Mouse (Mus musculus) spleen, postnatal 0 days (tissue): Measurements from ENCODE around the gene Hist1h1e. TPM values are rescaled to one million over a fixed set of nuclear protein-coding genes. Genes with fewer than 3 reads are reported as not detected.

Experiments
- polyA plus RNA-seq: library from polyadenylated mRNA; unstranded; fragments of >200 nt; fragmentation: Nextera tagmentation; extraction: Ambion mirVana; gene quantifications from 2 replicates; pipeline ENCODE4 v1.2.1, GENCODE M21; 2015

The Hist1h1e gene
- polyA plus RNA-seq: 31.4 and 33.9 TPM in 2 replicates

DNA sequence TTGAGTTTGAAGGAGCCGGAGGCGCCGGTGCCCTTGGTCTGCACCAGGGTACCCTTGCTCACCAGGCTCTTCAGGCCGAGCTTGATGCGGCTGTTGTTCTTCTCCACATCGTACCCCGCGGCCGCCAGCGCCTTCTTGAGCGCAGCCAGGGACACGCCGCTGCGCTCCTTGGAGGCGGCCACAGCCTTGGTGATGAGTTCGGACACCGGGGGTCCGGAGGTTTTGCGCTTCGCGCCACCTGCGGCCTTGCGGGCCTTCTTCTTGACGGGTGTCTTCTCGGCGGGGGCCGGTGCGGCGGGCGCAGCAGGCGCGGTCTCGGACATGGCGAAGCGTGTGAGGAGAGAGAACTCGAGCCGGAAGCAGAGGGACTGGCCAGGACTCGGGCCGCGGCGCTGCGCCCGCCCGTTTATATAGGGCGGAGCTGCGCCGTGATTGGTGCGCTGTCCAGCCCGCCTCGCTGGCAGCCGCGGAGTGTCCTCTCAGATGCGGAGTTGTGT is at the start of gene Hist1h1e:
Gene Hist1h1e (minus strand): TSS at position 384 of the 497 bp plus-strand sequence.

DNA sequence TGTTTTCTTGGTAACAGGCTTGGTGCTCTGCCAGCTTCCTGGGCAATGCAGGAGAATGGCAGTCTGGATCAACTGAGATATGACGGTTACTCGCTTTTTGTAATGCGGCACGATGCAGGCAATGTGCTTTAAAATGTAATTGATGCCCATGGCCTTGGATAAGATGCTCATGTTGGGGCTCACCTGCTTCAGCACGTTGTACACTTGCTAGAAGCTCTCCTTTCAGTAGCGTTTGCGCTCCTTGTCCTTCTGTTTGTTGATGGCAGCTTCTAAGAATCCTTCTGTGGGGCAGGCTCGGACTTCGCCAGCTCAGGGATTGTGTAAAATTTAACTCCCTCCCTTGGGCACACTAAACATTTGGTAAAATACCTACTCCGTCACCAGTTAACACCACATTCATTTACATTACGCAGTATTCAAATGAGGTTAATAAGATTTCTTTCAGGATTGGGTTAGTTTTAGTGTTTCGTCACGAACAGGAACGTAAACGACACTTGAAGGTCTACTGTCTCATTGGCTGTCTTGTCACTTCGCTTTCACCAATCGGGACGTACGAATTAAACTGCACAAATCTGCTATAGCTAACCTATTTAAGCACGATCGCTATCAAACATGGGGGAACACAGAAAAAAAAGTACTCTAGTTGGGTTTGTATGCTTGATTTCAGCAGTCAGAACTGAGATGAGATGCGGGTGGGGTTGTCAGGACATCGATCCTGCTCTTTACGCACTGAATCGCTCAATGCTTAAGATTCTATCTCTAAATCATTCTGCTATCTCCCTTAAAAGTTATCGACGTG is 1.4 kb downstream of the Hist1h1e start, which contains the start of gene Hist1h2be:
Gene Hist1h2be (minus strand): TSS at position 392 of the 799 bp plus-strand sequence.

DNA sequence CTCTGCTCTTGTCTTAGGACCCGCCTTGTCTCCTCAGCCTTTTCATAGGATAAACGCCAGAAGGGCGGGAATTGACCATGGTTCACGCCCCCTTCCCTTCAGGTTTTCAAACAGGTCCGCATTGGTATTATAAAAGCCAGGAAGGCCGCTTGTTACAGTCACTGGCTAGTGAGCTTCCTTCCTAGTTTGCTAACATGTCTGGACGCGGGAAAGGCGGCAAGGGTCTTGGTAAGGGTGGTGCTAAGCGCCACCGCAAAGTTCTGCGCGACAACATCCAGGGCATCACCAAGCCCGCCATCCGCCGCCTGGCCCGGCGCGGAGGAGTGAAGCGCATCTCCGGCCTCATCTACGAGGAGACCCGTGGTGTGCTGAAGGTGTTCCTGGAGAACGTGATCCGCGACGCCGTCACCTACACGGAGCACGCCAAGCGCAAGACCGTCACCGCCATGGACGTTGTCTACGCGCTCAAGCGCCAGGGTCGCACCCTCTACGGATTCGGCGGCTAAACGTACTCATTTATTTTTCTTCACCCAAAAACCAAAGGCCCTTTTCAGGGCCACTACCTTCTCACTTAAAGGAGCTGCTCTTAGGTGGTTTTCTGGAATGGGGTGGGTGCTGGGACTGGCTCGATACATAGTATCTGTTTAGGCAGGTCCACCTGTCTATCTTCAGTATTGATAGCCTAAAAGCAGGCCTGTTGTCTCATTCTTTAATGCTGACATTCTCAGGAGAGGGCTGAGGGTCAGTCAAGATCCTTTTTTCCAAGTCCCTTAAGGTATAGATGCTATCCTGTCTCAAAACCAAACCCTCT is 40.7 kb downstream of the Hist1h1e start, which contains the start of gene Hist1h4d:
Gene Hist1h4d (plus strand): TSS at position 191 of the 811 bp plus-strand sequence.

DNA sequence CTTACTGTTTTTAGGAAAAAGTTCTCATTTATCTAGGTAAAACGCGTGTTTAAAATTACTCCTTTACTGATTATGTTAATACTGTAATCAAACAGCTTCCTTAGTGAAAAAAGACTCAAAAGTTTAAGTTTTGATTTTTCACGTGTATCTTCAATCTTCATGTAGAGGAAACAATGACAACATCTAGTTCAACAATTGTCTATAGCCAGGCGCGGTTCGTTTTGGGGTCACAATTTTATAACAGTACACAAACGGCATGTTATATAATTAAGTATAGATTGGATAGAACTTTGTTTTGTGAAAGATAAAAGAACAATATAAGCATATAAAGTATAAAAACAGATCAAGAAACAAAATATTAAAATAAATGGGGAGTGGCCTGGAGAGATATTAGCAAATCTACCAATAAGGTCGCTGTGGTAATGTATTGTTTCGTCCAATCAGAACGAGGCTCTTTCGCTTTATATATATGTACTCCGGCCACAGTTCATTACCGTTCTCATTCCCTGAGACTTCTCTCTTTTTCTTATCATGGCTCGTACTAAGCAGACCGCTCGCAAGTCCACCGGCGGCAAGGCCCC is 47.0 kb downstream of the Hist1h1e start, which contains the start of gene Hist1h3d:
Gene Hist1h3d (plus strand): TSS at position 493 of the 581 bp plus-strand sequence.

DNA sequence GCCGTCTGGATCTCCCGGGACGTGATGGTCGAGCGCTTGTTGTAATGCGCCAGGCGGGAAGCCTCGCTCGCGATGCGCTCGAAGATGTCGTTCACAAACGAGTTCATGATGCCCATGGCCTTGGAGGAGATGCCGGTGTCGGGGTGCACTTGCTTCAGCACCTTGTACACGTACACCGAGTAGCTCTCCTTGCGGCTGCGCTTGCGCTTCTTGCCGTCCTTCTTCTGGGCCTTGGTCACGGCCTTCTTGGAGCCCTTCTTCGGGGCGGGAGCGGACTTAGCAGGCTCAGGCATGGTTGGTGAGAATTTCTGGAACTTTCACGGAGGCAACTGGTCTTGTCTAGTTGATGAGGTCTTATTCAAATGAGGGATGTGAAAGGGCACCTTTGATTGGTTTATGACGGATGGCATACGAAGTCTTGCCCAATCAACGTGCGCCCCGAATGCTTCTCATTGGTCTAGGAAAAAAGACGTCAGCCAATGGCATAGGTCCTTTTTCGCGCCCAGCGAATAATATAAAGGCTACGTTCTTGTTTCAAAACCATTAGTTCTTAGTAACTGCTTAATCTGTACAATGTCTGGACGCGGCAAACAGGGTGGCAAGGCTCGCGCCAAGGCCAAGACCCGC is 48.3 kb downstream of the Hist1h1e start, which contains the start of the genes Hist1h2bf and Hist1h2ad:
Gene Hist1h2bf (minus strand): TSS at position 299 of the 627 bp plus-strand sequence.
Gene Hist1h2ad (plus strand): TSS at position 484 of the 627 bp plus-strand sequence.

DNA sequence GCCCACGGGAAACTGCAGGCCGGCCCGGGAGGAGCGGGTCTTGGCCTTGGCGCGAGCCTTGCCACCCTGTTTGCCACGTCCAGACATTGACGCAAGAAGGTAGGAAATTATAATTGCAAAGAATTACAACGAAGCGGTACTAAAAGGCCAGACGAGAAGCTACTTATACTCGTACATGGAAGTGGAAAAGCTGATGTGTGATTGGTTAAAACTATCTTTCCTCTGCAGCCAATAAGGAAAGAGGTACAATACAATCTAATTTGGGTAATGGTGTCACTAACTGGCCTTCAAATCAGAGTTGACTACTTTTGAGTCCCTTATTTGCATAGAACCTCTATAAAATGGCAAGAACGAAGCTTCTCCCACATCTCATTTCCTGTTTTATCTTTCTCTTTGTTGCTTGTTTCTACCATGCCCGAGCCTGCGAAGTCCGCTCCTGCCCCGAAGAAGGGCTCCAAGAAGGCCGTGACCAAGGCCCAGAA is 51.3 kb downstream of the Hist1h1e start, which contains the start of the genes Hist1h2ae and Hist1h2bg:
Gene Hist1h2ae (minus strand): TSS at position 199 of the 482 bp plus-strand sequence.
Gene Hist1h2bg (plus strand): TSS at position 375 of the 482 bp plus-strand sequence.

Other genes starting within 250 kb of the Hist1h1e start
- gene Abt1, start 198.7 kb downstream of the Hist1h1e start, polyA plus RNA-seq: 6.4 and 6.9 TPM in 2 replicates
- gene Btn1a1, start 156.7 kb downstream of the Hist1h1e start, polyA plus RNA-seq: 2.5 and 3.0 TPM in 2 replicates
- not detected in 2 replicates for gene Btn2a2, start 133.7 kb downstream of the Hist1h1e start, polyA plus RNA-seq
- gene Hist1h4h, start 91.5 kb downstream of the Hist1h1e start, polyA plus RNA-seq: 10.2 and 10.9 TPM in 2 replicates
- 40.9 and 45.6 TPM in 2 replicates for gene Hist1h2af, start 88.7 kb downstream of the Hist1h1e start, polyA plus RNA-seq
- 18.3 and 26.4 TPM in 2 replicates for gene Hist1h3g, start 87.1 kb downstream of the Hist1h1e start, polyA plus RNA-seq
- gene Hist1h2bh, start 79.2 kb downstream of the Hist1h1e start, polyA plus RNA-seq: 2.3 and 2.8 TPM in 2 replicates
- gene Hist1h3f, start 78.5 kb downstream of the Hist1h1e start, polyA plus RNA-seq: 5.0 and 8.1 TPM in 2 replicates
- gene Hist1h4f, start 70.9 kb downstream of the Hist1h1e start, polyA plus RNA-seq: 7.3 and 7.9 TPM in 2 replicates
- gene Hist1h1d, start 69.3 kb downstream of the Hist1h1e start, polyA plus RNA-seq: 0.91 and 1.1 TPM in 2 replicates
- gene Hist1h3e, start 60.2 kb downstream of the Hist1h1e start, polyA plus RNA-seq: 15.3 and 18.5 TPM in 2 replicates
- 134 and 158 TPM in 2 replicates for gene Hist1h2ae, start 51.3 kb downstream of the Hist1h1e start, polyA plus RNA-seq
- 22.9 and 29.0 TPM in 2 replicates for gene Hist1h2bg, start 51.2 kb downstream of the Hist1h1e start, polyA plus RNA-seq
- 18.8 and 26.9 TPM in 2 replicates for gene Hist1h2bf, start 48.4 kb downstream of the Hist1h1e start, polyA plus RNA-seq
- 4.1 and 8.1 TPM in 2 replicates for gene Hist1h2ad, start 48.2 kb downstream of the Hist1h1e start, polyA plus RNA-seq
- 19.3 and 30.4 TPM in 2 replicates for gene Hist1h3d, start 46.8 kb downstream of the Hist1h1e start, polyA plus RNA-seq
- 202 and 234 TPM in 2 replicates for gene Hist1h4d, start 41.0 kb downstream of the Hist1h1e start, polyA plus RNA-seq
- 2.5 and 3.2 TPM in 2 replicates for gene Hist1h2be, start 1.4 kb downstream of the Hist1h1e start, polyA plus RNA-seq
- gene Hist1h2ac, start 61.4 kb upstream of the Hist1h1e start, polyA plus RNA-seq: 1.9 and 3.1 TPM in 2 replicates
- gene Hist1h2bc, start 61.6 kb upstream of the Hist1h1e start, polyA plus RNA-seq: 77.4 and 85.8 TPM in 2 replicates
- gene Hist1h1t, start 73.3 kb upstream of the Hist1h1e start, polyA plus RNA-seq: not detected in 2 replicates
- 18.8 TPM in 2 replicates for gene Hist1h4c, start 75.9 kb upstream of the Hist1h1e start, polyA plus RNA-seq
- gene Hfe, start 88.3 kb upstream of the Hist1h1e start, polyA plus RNA-seq: 10.7 and 14.6 TPM in 2 replicates
- gene Hist1h1c, start 116.2 kb upstream of the Hist1h1e start, polyA plus RNA-seq: 62.5 and 68.9 TPM in 2 replicates
- 10.7 and 11.0 TPM in 2 replicates for gene Hist1h3c, start 123.0 kb upstream of the Hist1h1e start, polyA plus RNA-seq
- 7.7 and 9.4 TPM in 2 replicates for gene Hist1h2bb, start 124.2 kb upstream of the Hist1h1e start, polyA plus RNA-seq
- 104 and 128 TPM in 2 replicates for gene Hist1h2ab, start 128.6 kb upstream of the Hist1h1e start, polyA plus RNA-seq
- gene Hist1h3b, start 129.7 kb upstream of the Hist1h1e start, polyA plus RNA-seq: 51.9 and 64.5 TPM in 2 replicates
- gene Hist1h4b, start 134.5 kb upstream of the Hist1h1e start, polyA plus RNA-seq: 8.3 and 9.5 TPM in 2 replicates
- 1.3 and 1.4 TPM in 2 replicates for gene Hist1h4a, start 138.7 kb upstream of the Hist1h1e start, polyA plus RNA-seq
- gene Hist1h3a, start 139.8 kb upstream of the Hist1h1e start, polyA plus RNA-seq: 26.7 and 31.7 TPM in 2 replicates
- gene Hist1h1a, start 141.1 kb upstream of the Hist1h1e start, polyA plus RNA-seq: 15.4 and 20.8 TPM in 2 replicates
- not detected in 2 replicates for gene Trim38, start 147.4 kb upstream of the Hist1h1e start, polyA plus RNA-seq
- not detected in 2 replicates for gene Slc17a2, start 184.4 kb upstream of the Hist1h1e start, polyA plus RNA-seq
- not detected in 2 replicates for gene Slc17a3, start 216.9 kb upstream of the Hist1h1e start, polyA plus RNA-seq
- not detected in 2 replicates for gene Slc17a1, start 245.2 kb upstream of the Hist1h1e start, polyA plus RNA-seq